Mouse (Mus musculus): Measurements from ENCODE around the gene Ccdc77. TPM values are rescaled to one million over a fixed set of nuclear protein-coding genes. Genes with fewer than 3 reads are reported as not detected.

Ccdc77 gene
- total RNA-seq, 2 experiments from 2014 or later: 4.9 to 6.0 TPM

Other genes starting within 250 kb of the Ccdc77 start
- gene D330020A13Rik, start 70.0 kb downstream of the Ccdc77 start, total RNA-seq (2021): not detected
- gene B4galnt3, start 69.8 kb downstream of the Ccdc77 start, total RNA-seq (2021): under 1 TPM; 0.49 to 0.61 TPM
- 10 to 100 TPM; 38.9 to 49.5 TPM for gene Kdm5a, start 250 bp downstream of the Ccdc77 start, total RNA-seq (2021)
- 1 to 10 TPM; 4.1 to 7.2 TPM for gene Il17ra, start 98.9 kb upstream of the Ccdc77 start, total RNA-seq (2021)
- gene Tmem121b, start 129.4 kb upstream of the Ccdc77 start, total RNA-seq (2021): 10 to 100 TPM; 44.8 to 45.3 TPM
- gene Hdhd5, start 166.9 kb upstream of the Ccdc77 start, total RNA-seq (2021): 10 to 100 TPM; 26.2 to 35.9 TPM

All from layer of hippocampus, postnatal 25 days (tissue).